Mouse (Mus musculus): ENCODE measurements at regions not wholly inside any gene's neighbourhood (a gene's known extent, or its start where the extent isn't known, plus 50 kb on each side); places are given as distances from the start of the nearest gene placed in this dataset.

DNA sequence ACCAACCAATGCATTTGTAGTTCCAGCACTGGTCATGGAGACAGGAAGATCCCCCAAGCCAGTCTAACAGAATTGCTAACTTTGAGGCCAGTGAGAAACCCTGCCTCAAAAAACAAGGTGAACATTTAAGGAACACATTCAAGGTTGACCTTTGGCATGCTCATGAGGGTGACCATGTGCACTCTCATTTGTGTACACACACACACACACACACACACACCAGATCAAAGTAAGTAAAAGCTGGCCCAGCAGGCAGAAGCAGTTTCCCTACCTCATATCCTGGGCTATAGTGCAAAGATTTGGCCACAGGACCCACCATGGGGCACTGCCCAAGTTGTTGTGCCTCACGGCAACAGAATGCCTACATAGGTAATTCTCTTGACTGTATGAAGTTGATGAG is 173.4 kb downstream of the Emx2 start:
- no peak overlapping the region for H3K27ac ChIP-seq (ENCODE audit: insufficient read depth, low read length)
- H3K4me1 ChIP-seq (ENCODE audit: control insufficient read depth, insufficient read depth, low read length): no peaks in the 10 kb centered on the region
- H3K4me3 ChIP-seq (ENCODE audit: insufficient read depth, low read length): no peak overlapping the region
- TF ChIP-seq POLR2A (IDR thresholded peaks at IDR 0.05; ENCODE audit: low read depth, low read length) (no peak), CTCF (IDR thresholded peaks at IDR 0.05; ENCODE audit: borderline replicate concordance, insufficient read depth, low read length) (no peak)

GRCm38 (mm10) chr19:59636271-59636670 is 178.1 kb downstream of the Emx2 start:
- Histone ChIP-seq H3K4me1 (ENCODE audit: control insufficient read depth, insufficient read depth, low read length) (no peaks in the 10 kb centered on the region), H3K27ac (ENCODE audit: insufficient read depth, low read length) (no peak overlapping the region), H3K4me3 (ENCODE audit: insufficient read depth, low read length) (no peak overlapping the region)
- no peak for TF ChIP-seq CTCF (IDR thresholded peaks at IDR 0.05; ENCODE audit: borderline replicate concordance, insufficient read depth, low read length)
- no peak for TF ChIP-seq POLR2A (IDR thresholded peaks at IDR 0.05; ENCODE audit: low read depth, low read length)

- Histone ChIP-seq H3K4me3 (ENCODE audit: insufficient read depth, low read length) (no peak overlapping the region), H3K27ac (ENCODE audit: insufficient read depth, low read length) (no peak overlapping the region), H3K4me1 (ENCODE audit: control insufficient read depth, insufficient read depth, low read length) (no peaks in the 10 kb centered on the region)
- no peak for TF ChIP-seq POLR2A (IDR thresholded peaks at IDR 0.05; ENCODE audit: low read depth, low read length)
- TF ChIP-seq CTCF (IDR thresholded peaks at IDR 0.05; ENCODE audit: borderline replicate concordance, insufficient read depth, low read length): no peak
Measured at GRCm38 (mm10) chr19:59642606-59643005, 184.4 kb downstream of the Emx2 start.

DNA sequence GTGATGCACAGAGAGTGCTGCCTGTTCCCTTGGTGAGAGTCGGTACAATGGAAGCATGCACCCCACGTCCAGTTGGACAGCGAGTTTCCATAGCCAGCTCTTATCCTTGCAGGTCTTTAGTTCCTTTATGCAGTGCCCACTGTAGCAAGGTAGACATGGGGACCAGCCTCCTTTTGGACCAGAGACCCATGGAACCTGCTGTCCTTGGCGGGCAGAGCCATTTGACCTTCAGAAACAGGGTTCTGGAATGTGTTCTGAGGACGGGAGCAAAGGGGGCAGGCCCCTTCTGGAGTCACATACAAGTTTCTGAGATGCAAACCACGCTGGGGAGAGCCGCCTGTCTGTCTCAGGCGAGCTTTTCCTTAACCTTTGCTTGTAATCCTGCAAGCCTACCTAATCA is 188.1 kb downstream of the Emx2 start:
- TF ChIP-seq CTCF (IDR thresholded peaks at IDR 0.05; ENCODE audit: borderline replicate concordance, insufficient read depth, low read length): no peak
- no peak for TF ChIP-seq POLR2A (IDR thresholded peaks at IDR 0.05; ENCODE audit: low read depth, low read length)
- Histone ChIP-seq H3K4me1 (ENCODE audit: control insufficient read depth, insufficient read depth, low read length) (no peaks in the 10 kb centered on the region), H3K27ac (ENCODE audit: insufficient read depth, low read length) (no peak overlapping the region), H3K4me3 (ENCODE audit: insufficient read depth, low read length) (no peak overlapping the region)

- Histone ChIP-seq H3K4me3 (ENCODE audit: insufficient read depth, low read length) (no peak overlapping the region), H3K4me1 (ENCODE audit: control insufficient read depth, insufficient read depth, low read length) (no peaks in the 10 kb centered on the region), H3K27ac (ENCODE audit: insufficient read depth, low read length) (no peak overlapping the region)
- TF ChIP-seq POLR2A (IDR thresholded peaks at IDR 0.05; ENCODE audit: low read depth, low read length) (no peak), CTCF (IDR thresholded peaks at IDR 0.05; ENCODE audit: borderline replicate concordance, insufficient read depth, low read length) (no peak)
Measured at GRCm38 (mm10) chr19:59646656-59647055, 188.5 kb downstream of the Emx2 start.

GRCm38 (mm10) chr19:59649421-59649820 is 191.2 kb downstream of the Emx2 start:
- TF ChIP-seq CTCF (IDR thresholded peaks at IDR 0.05; ENCODE audit: borderline replicate concordance, insufficient read depth, low read length) (no peak), POLR2A (IDR thresholded peaks at IDR 0.05; ENCODE audit: low read depth, low read length) (no peak)
- Histone ChIP-seq H3K4me3 (ENCODE audit: insufficient read depth, low read length) (no peak overlapping the region), H3K27ac (ENCODE audit: insufficient read depth, low read length) (no peak overlapping the region), H3K4me1 (ENCODE audit: control insufficient read depth, insufficient read depth, low read length) (no peaks in the 10 kb centered on the region)

- TF ChIP-seq POLR2A (IDR thresholded peaks at IDR 0.05; ENCODE audit: low read depth, low read length): no peak
- no peak for TF ChIP-seq CTCF (IDR thresholded peaks at IDR 0.05; ENCODE audit: borderline replicate concordance, insufficient read depth, low read length)
- no peaks in the 10 kb centered on the region for H3K4me1 ChIP-seq (ENCODE audit: control insufficient read depth, insufficient read depth, low read length)
- no peak overlapping the region for H3K27ac ChIP-seq (ENCODE audit: insufficient read depth, low read length)
- H3K4me3 ChIP-seq (ENCODE audit: insufficient read depth, low read length): no peak overlapping the region
Measured at GRCm38 (mm10) chr19:59650611-59651329, 192.6 kb downstream of the Emx2 start.

DNA sequence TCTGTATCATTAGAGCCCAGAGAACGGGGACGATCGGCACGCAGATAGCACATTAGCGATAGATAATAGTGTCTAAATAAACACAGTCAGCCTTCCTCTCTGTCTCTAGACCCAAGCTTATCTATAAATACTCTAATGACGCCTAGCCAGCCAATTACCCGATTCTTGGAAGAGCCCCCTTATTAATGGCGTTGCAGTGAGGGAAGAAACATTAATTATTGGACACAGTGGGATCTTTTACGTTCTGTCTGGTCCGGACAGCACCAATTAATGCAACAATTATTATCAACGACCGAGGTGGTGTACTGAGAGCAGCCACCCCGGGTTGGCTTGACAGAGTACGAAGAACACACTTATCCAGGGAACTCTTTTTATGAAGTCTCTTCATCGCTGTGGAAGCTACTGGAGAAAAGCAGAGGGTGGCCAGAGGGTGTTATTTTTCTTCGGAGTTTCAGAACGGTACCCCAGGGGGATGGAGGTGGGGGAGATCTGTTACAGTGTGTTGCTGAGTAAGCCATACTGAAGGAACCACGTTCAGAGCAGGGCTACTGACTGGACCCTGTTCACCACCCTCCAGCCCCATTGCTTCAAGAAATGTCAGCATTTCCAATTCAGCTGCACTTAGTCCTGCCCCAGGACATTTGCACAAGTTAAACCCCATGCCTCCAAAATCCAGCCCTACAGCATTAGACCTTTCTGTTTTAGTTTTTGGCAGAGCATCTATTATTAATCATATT is 195.6 kb downstream of the Emx2 start:
- Histone ChIP-seq H3K27ac (ENCODE audit: insufficient read depth, low read length) (no peak overlapping the region), H3K4me3 (ENCODE audit: insufficient read depth, low read length) (no peak overlapping the region), H3K4me1 (ENCODE audit: control insufficient read depth, insufficient read depth, low read length) (no peaks in the 10 kb centered on the region)
- no peak for TF ChIP-seq CTCF (IDR thresholded peaks at IDR 0.05; ENCODE audit: borderline replicate concordance, insufficient read depth, low read length)
- TF ChIP-seq POLR2A (IDR thresholded peaks at IDR 0.05; ENCODE audit: low read depth, low read length): no peak

DNA sequence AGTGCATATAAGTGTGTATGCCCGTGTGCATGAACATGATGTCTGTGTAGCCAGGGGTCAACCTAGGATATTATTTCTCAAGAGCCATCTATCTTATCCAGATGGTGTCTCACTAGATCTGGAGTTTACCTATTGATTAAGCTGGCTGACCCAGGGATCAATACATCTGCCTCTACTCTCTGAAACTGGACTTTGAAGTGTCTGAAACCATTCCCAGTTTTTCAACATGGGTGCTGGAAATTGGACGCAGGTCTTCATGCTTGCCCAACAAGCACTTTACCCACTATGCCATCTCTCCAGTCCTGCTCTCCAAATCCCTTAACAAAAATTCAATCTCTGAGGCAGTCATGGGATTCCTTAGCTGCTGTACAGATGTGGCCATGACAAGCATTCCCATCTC is 197.1 kb downstream of the Emx2 start:
- H3K27ac ChIP-seq (ENCODE audit: insufficient read depth, low read length): no peak overlapping the region
- no peak overlapping the region for H3K4me3 ChIP-seq (ENCODE audit: insufficient read depth, low read length)
- TF ChIP-seq POLR2A (IDR thresholded peaks at IDR 0.05; ENCODE audit: low read depth, low read length) (no peak), CTCF (IDR thresholded peaks at IDR 0.05; ENCODE audit: borderline replicate concordance, insufficient read depth, low read length) (no peak)
- no peaks in the 10 kb centered on the region for H3K4me1 ChIP-seq (ENCODE audit: control insufficient read depth, insufficient read depth, low read length)

- Histone ChIP-seq H3K4me3 (ENCODE audit: insufficient read depth, low read length) (no peak overlapping the region), H3K4me1 (ENCODE audit: control insufficient read depth, insufficient read depth, low read length) (no peaks in the 10 kb centered on the region), H3K27ac (ENCODE audit: insufficient read depth, low read length) (no peak overlapping the region)
- no peak for TF ChIP-seq POLR2A (IDR thresholded peaks at IDR 0.05; ENCODE audit: low read depth, low read length)
- no peak for TF ChIP-seq CTCF (IDR thresholded peaks at IDR 0.05; ENCODE audit: borderline replicate concordance, insufficient read depth, low read length)
Measured at GRCm38 (mm10) chr19:59669793-59670192, 211.6 kb downstream of the Emx2 start.

All from embryonic fibroblast, embryonic 13.5 days (primary cell).